Mouse (Mus musculus) embryonic facial prominence, embryonic 10.5 days (tissue): Measurements from ENCODE around the gene Kcnj16. TPM values are rescaled to one million over a fixed set of nuclear protein-coding genes. Genes with fewer than 3 reads are reported as not detected.
A peak's percentile ranks its signal among the peaks of the same experiment; 100 is the strongest.

Source experiments
- DNase-seq: peaks from one replicate; pipeline ENCODE4 v3.0.0-alpha.2; 2017; ENCODE audit warnings: low spot score
- H3K27ac ChIP-seq: fragments of 300-500 bp; sonication (generic); replicated peaks from 2 replicates; pipeline ENCODE4 v1.5.1; 2016; ENCODE audit warnings: mild to moderate bottlenecking
- H3K27me3 ChIP-seq: fragments of 300-500 bp; sonication (generic); replicated peaks from 2 replicates; pipeline ENCODE4 v1.6.1; 2016; ENCODE audit warnings: low read depth, mild to moderate bottlenecking; ENCODE audit not compliant: poor library complexity, severe bottlenecking
- H3K36me3 ChIP-seq: fragments of 300-500 bp; sonication (generic); replicated peaks from 2 replicates; pipeline ENCODE4 v1.6.1; 2016; ENCODE audit warnings: mild to moderate bottlenecking, moderate library complexity
- H3K4me1 ChIP-seq: fragments of 300-500 bp; sonication (generic); 2 replicates; pipeline ENCODE4 v1.6.1; 2016
- H3K4me3 ChIP-seq: fragments of 300-500 bp; sonication (generic); 2 replicates; pipeline ENCODE4 v1.5.1; 2016; ENCODE audit warnings: mild to moderate bottlenecking, moderate library complexity
- H3K9me3 ChIP-seq: fragments of 300-500 bp; sonication (generic); 2 replicates; pipeline ENCODE4 v1.6.1; 2016; ENCODE audit warnings: mild to moderate bottlenecking
- WGBS: fragments of 180-500 bp; shearing (Covaris S2); methylation state at CpG from one replicate; pipeline ENCODE4 v1.1.7; 2016; 5-methylcytosine and 5-hydroxymethylcytosine counted together
- polyA plus RNA-seq: library from polyadenylated mRNA; unstranded; fragments of >200 nt; fragmentation: Nextera tagmentation; extraction: Ambion mirVana; gene quantifications from 2 replicates; pipeline ENCODE4 v1.2.1, GENCODE M21; 2016

The Kcnj16 gene
- 0.15 and 0.27 TPM in 2 replicates for polyA plus RNA-seq

- peaks cover 11% of the 10 kb centered on the region for H3K4me1 ChIP-seq
- peak within 1 kb of the TSS; percentile 59; the same call in 1 of the 2 replicates for H3K27ac ChIP-seq
- H3K4me3 ChIP-seq: no peak within 1 kb of the TSS
- 74% methylated on average over 4 of the region's 4 CpGs for WGBS
- DNase-seq: no peak
- no peaks in the 10 kb centered on the region for H3K27me3 ChIP-seq
- no peaks in the 10 kb centered on the region for H3K9me3 ChIP-seq
- no peaks in the 10 kb centered on the region for H3K36me3 ChIP-seq
These were observed at the start of gene Kcnj16 for GRCm38 (mm10) chr11:110967762-110968135. Gene Kcnj16, plus strand, starts transcription at chr11:110968033.

GRCm38 (mm10) chr11:110918808-110919465, 48.9 kb upstream of the Kcnj16 start:
- 78% methylated on average over 5 of the region's 5 CpGs for WGBS
- Histone ChIP-seq H3K4me1 (no peaks in the 10 kb centered on the region), H3K36me3 (no peaks in the 10 kb centered on the region), H3K4me3 (no peak overlapping the region), H3K9me3 (no peaks in the 10 kb centered on the region), H3K27me3 (no peaks in the 10 kb centered on the region), H3K27ac (no peak overlapping the region)
- no peak for DNase-seq

GRCm38 (mm10) chr11:110935699-110936098, 32.1 kb upstream of the Kcnj16 start:
- WGBS: 87% methylated on average over 3 of the region's 3 CpGs
- no peak for DNase-seq
- Histone ChIP-seq H3K4me3 (no peak overlapping the region), H3K27ac (no peak overlapping the region), H3K36me3 (no peaks in the 10 kb centered on the region), H3K27me3 (no peaks in the 10 kb centered on the region), H3K9me3 (no peaks in the 10 kb centered on the region), H3K4me1 (no peaks in the 10 kb centered on the region)

- no peak for DNase-seq
- Histone ChIP-seq H3K4me1 (peaks cover 14% of the 10 kb centered on the region), H3K9me3 (no peaks in the 10 kb centered on the region), H3K36me3 (no peaks in the 10 kb centered on the region), H3K27me3 (no peaks in the 10 kb centered on the region), H3K27ac (peak overlapping the region; percentile 32; the same call in 1 of the 2 replicates), H3K4me3 (no peak overlapping the region)
- WGBS: 50% methylated on average over 3 of the region's 3 CpGs
These were observed 25.6 kb upstream of the Kcnj16 start for GRCm38 (mm10) chr11:110942280-110942679.

- H3K27me3 ChIP-seq: no peaks in the 10 kb centered on the region
- peak overlapping the region; percentile 32; the same call in 1 of the 2 replicates for H3K27ac ChIP-seq
- peaks cover 14% of the 10 kb centered on the region for H3K4me1 ChIP-seq
- no peaks in the 10 kb centered on the region for H3K9me3 ChIP-seq
- no peaks in the 10 kb centered on the region for H3K36me3 ChIP-seq
- peak; percentile 16 for DNase-seq
- WGBS: 50% methylated on average over 6 of the region's 6 CpGs
- H3K4me3 ChIP-seq: no peak overlapping the region
These were observed 25.1 kb upstream of the Kcnj16 start for GRCm38 (mm10) chr11:110942695-110943135.

GRCm38 (mm10) chr11:110956665-110957064, 11.2 kb upstream of the Kcnj16 start:
- peak; percentile 27 for DNase-seq
- Histone ChIP-seq H3K4me1 (peaks cover 31% of the 10 kb centered on the region), H3K9me3 (no peaks in the 10 kb centered on the region), H3K27me3 (no peaks in the 10 kb centered on the region), H3K36me3 (no peaks in the 10 kb centered on the region), H3K4me3 (no peak overlapping the region), H3K27ac (peak overlapping the region; percentile 0; the same call in 1 of the 2 replicates)
- WGBS: 33% methylated on average over 7 of the region's 7 CpGs

GRCm38 (mm10) chr11:110961592-110962021, 6.2 kb upstream of the Kcnj16 start:
- WGBS: 20% methylated on average over 5 of the region's 5 CpGs
- Histone ChIP-seq H3K4me1 (peaks cover 42% of the 10 kb centered on the region), H3K27ac (peak overlapping the region; percentile 57), H3K4me3 (no peak overlapping the region), H3K27me3 (no peaks in the 10 kb centered on the region), H3K9me3 (no peaks in the 10 kb centered on the region), H3K36me3 (no peaks in the 10 kb centered on the region)
- DNase-seq: peak; percentile 51

GRCm38 (mm10) chr11:110967019-110967761, 643 bp upstream of the Kcnj16 start:
- Histone ChIP-seq H3K27ac (peak overlapping the region; percentile 59; the same call in 1 of the 2 replicates), H3K4me3 (no peak overlapping the region), H3K9me3 (no peaks in the 10 kb centered on the region), H3K27me3 (no peaks in the 10 kb centered on the region), H3K4me1 (peaks cover 16% of the 10 kb centered on the region), H3K36me3 (no peaks in the 10 kb centered on the region)
- no peak for DNase-seq
- WGBS: 80% methylated on average over 11 of the region's 11 CpGs

- Histone ChIP-seq H3K4me3 (no peak overlapping the region), H3K4me1 (peaks cover 10% of the 10 kb centered on the region), H3K27ac (no peak overlapping the region), H3K27me3 (no peaks in the 10 kb centered on the region), H3K36me3 (no peaks in the 10 kb centered on the region), H3K9me3 (no peaks in the 10 kb centered on the region)
- no peak for DNase-seq
These were observed 1.1 kb downstream of the Kcnj16 start for GRCm38 (mm10) chr11:110968901-110969300.

- no peaks in the 10 kb centered on the region for H3K36me3 ChIP-seq
- no peaks in the 10 kb centered on the region for H3K9me3 ChIP-seq
- H3K27me3 ChIP-seq: no peaks in the 10 kb centered on the region
- peaks cover 5% of the 10 kb centered on the region; the same call in 1 of the 2 replicates for H3K4me1 ChIP-seq
- no peak for DNase-seq
- no peak overlapping the region for H3K27ac ChIP-seq
- no peak overlapping the region for H3K4me3 ChIP-seq
- WGBS: 72% methylated on average over 1 of the region's 1 CpGs
These were observed 17.7 kb downstream of the Kcnj16 start for GRCm38 (mm10) chr11:110985508-110985907.

GRCm38 (mm10) chr11:110985949-110986348, 18.1 kb downstream of the Kcnj16 start:
- Histone ChIP-seq H3K4me3 (no peak overlapping the region), H3K27ac (peak overlapping the region; percentile 57; the same call in 1 of the 2 replicates), H3K9me3 (no peaks in the 10 kb centered on the region), H3K4me1 (peaks cover 5% of the 10 kb centered on the region; the same call in 1 of the 2 replicates), H3K27me3 (no peaks in the 10 kb centered on the region), H3K36me3 (no peaks in the 10 kb centered on the region)
- DNase-seq: peak; percentile 32
- WGBS: 39% methylated on average over 3 of the region's 3 CpGs

- 54% methylated on average over 4 of the region's 4 CpGs for WGBS
- DNase-seq: no peak
- H3K27me3 ChIP-seq: no peaks in the 10 kb centered on the region
These were observed 25.8 kb downstream of the Kcnj16 start for GRCm38 (mm10) chr11:110993616-110994015.

More at GRCm38 (mm10) chr11:110993616-110994015, 25.8 kb downstream of the Kcnj16 start:
- H3K36me3 ChIP-seq: no peaks in the 10 kb centered on the region
- H3K4me3 ChIP-seq: no peak overlapping the region
- H3K4me1 ChIP-seq: no peaks in the 10 kb centered on the region; the same call in 1 of the 2 replicates
- H3K9me3 ChIP-seq: no peaks in the 10 kb centered on the region
- H3K27ac ChIP-seq: no peak overlapping the region
